Mouse (Mus musculus): ENCODE data around the gene Psmd10. TPM values are rescaled to one million over a fixed set of nuclear protein-coding genes. Genes with fewer than 3 reads are reported as not detected.

The Psmd10 gene
- total and polyA plus RNA-seq, 3 experiments, result 5.1 to 13.8 (median 12.5) TPM

DNA sequence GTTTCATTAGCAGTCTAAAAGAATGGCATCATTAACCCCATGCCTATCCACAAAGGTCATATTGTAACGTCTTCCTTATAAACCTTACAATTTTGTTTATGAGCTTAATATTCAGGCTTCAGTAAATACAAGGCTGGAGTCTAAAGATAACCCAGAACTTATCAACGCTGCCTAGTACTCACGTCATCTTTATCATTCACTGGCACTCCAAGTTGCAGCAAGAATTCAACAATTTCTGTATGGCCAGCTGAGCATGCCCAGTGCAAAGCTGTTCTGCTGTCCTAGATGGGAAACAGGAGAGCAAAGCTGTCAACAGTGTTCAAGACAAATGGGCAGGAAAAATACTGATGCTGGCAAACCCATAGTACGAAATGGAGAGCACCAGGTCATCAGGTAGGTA lies 2.9 kb downstream of the Psmd10 start:
- 84% methylated on average over 4 of the region's 4 CpGs for WGBS
- Histone ChIP-seq H3K4me1 (ENCODE audit: control insufficient read depth, insufficient read depth, low read length) (no peaks in the 10 kb centered on the region), H3K27ac (no peak overlapping the region), H3K36me3 (ENCODE audit: control insufficient read depth, insufficient read depth, low read length) (no peaks in the 10 kb centered on the region), H3K9ac (ENCODE audit: low read depth, low read length) (no peak overlapping the region), H3K79me2 (replicated peaks; ENCODE audit: control insufficient read depth, insufficient read depth, low read length) (no peaks in the 10 kb centered on the region), H3K27me3 (ENCODE audit: control insufficient read depth, insufficient read depth, low read length) (no peaks in the 10 kb centered on the region), H3K4me3 (no peak overlapping the region)
- no peak for TF ChIP-seq CTCF (IDR thresholded peaks at IDR 0.05)
- TF ChIP-seq POLR2A (IDR thresholded peaks at IDR 0.05; ENCODE audit: insufficient read depth, low read depth, low read length), result no peak
- TF ChIP-seq EP300 (IDR thresholded peaks at IDR 0.05; ENCODE audit: insufficient read depth, low read depth, low read length), result no peak
- no peak for DNase-seq
- intact Hi-C loops (cut with DNase I), result no loop called here

DNA sequence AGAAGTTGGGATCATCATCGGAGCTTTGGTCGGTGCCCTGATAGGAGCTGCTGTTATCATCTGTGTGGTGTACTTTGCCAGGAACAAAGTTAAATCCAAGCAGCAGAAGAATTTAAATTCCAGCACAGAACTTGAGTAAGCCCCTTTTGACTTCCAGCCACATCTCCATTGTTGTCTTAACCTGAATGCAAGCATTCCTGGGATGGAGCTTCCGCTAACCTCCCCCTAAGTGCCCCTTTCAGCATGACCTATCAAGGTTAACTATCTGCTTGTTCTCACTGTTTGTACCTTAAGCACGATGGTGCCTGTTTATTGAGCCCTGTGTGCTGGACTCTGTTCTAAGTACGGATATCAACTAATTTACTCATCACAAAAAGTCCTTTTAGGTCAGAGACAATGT lies 20.3 kb downstream of the Psmd10 start:
- intact Hi-C loops (cut with DNase I), result no loop called here
- Histone ChIP-seq H3K9ac (ENCODE audit: low read depth, low read length) (no peak overlapping the region), H3K4me3 (no peak overlapping the region), H3K79me2 (replicated peaks; ENCODE audit: control insufficient read depth, insufficient read depth, low read length) (no peaks in the 10 kb centered on the region), H3K4me1 (ENCODE audit: control insufficient read depth, insufficient read depth, low read length) (no peaks in the 10 kb centered on the region), H3K36me3 (ENCODE audit: control insufficient read depth, insufficient read depth, low read length) (no peaks in the 10 kb centered on the region), H3K27me3 (ENCODE audit: control insufficient read depth, insufficient read depth, low read length) (no peaks in the 10 kb centered on the region), H3K27ac (no peak overlapping the region)
- TF ChIP-seq CTCF (IDR thresholded peaks at IDR 0.05) (no peak), POLR2A (IDR thresholded peaks at IDR 0.05; ENCODE audit: insufficient read depth, low read depth, low read length) (no peak), EP300 (IDR thresholded peaks at IDR 0.05; ENCODE audit: insufficient read depth, low read depth, low read length) (no peak)
- WGBS, result 47% methylated on average over 5 of the region's 5 CpGs
- no peak for DNase-seq

DNA sequence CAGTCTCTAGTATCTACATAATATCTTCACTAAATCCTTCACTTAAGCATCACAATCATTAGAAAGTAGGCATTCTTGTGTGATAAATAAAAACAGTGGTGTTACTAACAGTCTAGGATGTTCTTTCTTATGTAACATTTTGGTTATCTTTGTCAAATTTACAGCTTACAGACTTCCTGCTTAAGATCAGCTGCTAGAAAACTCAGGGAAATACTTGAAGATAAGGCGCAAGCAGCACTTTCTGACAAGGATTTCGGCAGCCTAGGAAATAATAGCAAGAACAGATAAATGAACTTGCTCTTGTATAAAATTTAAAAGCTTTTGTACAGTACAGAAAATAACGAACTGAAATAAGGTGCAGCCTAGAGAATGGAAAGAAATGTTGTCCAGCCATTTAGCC lies 23.3 kb downstream of the Psmd10 start:
- Histone ChIP-seq H3K27ac (no peak overlapping the region), H3K9ac (ENCODE audit: low read depth, low read length) (no peak overlapping the region), H3K36me3 (ENCODE audit: control insufficient read depth, insufficient read depth, low read length) (no peaks in the 10 kb centered on the region), H3K27me3 (ENCODE audit: control insufficient read depth, insufficient read depth, low read length) (no peaks in the 10 kb centered on the region), H3K79me2 (replicated peaks; ENCODE audit: control insufficient read depth, insufficient read depth, low read length) (no peaks in the 10 kb centered on the region), H3K4me3 (no peak overlapping the region), H3K4me1 (ENCODE audit: control insufficient read depth, insufficient read depth, low read length) (no peaks in the 10 kb centered on the region)
- no peak for TF ChIP-seq CTCF (IDR thresholded peaks at IDR 0.05)
- no peak for TF ChIP-seq POLR2A (IDR thresholded peaks at IDR 0.05; ENCODE audit: insufficient read depth, low read depth, low read length)
- no peak for TF ChIP-seq EP300 (IDR thresholded peaks at IDR 0.05; ENCODE audit: insufficient read depth, low read depth, low read length)
- intact Hi-C loops (cut with DNase I), result no loop called here
- no peak for DNase-seq
- WGBS, result 39% methylated on average over 3 of the region's 3 CpGs

GRCm38 (mm10) chrX:140932066-140932465 lies 24.5 kb downstream of the Psmd10 start:
- Histone ChIP-seq H3K4me3 (no peak overlapping the region), H3K4me1 (ENCODE audit: control insufficient read depth, insufficient read depth, low read length) (no peaks in the 10 kb centered on the region), H3K79me2 (replicated peaks; ENCODE audit: control insufficient read depth, insufficient read depth, low read length) (no peaks in the 10 kb centered on the region), H3K9ac (ENCODE audit: low read depth, low read length) (no peak overlapping the region), H3K27ac (no peak overlapping the region), H3K36me3 (ENCODE audit: control insufficient read depth, insufficient read depth, low read length) (no peaks in the 10 kb centered on the region), H3K27me3 (ENCODE audit: control insufficient read depth, insufficient read depth, low read length) (no peaks in the 10 kb centered on the region)
- DNase-seq, result no peak
- intact Hi-C loops (cut with DNase I), result no loop called here
- WGBS, result 60% methylated on average over 3 of the region's 3 CpGs
- TF ChIP-seq CTCF (IDR thresholded peaks at IDR 0.05) (peak; percentile 53), POLR2A (IDR thresholded peaks at IDR 0.05; ENCODE audit: insufficient read depth, low read depth, low read length) (no peak), EP300 (IDR thresholded peaks at IDR 0.05; ENCODE audit: insufficient read depth, low read depth, low read length) (no peak)

DNA sequence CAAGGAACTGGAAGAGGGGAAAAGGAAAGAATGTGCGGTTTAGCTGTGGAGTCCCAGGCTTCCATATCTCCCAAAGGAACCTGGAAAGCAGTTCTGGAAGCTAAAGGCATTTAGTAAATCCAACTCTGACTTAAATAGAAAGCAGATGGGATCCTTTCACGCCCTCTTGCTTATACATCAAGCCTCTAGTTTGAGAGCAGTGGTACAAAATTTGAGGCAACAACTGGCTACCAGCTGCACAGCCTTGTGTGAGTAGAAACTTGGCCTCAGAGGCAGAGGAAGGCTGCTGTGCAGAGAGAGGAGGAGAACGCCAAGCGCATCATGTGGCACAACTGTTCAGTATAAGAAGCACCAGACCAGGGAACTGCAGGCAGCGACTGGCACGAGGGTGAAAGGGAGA lies 35.2 kb downstream of the Psmd10 start:
- Histone ChIP-seq H3K27me3 (ENCODE audit: control insufficient read depth, insufficient read depth, low read length) (no peaks in the 10 kb centered on the region), H3K79me2 (replicated peaks; ENCODE audit: control insufficient read depth, insufficient read depth, low read length) (no peaks in the 10 kb centered on the region), H3K27ac (no peak overlapping the region), H3K9ac (ENCODE audit: low read depth, low read length) (no peak overlapping the region), H3K36me3 (ENCODE audit: control insufficient read depth, insufficient read depth, low read length) (no peaks in the 10 kb centered on the region), H3K4me3 (no peak overlapping the region), H3K4me1 (ENCODE audit: control insufficient read depth, insufficient read depth, low read length) (no peaks in the 10 kb centered on the region; the same call in 1 of the 2 replicates)
- 74% methylated on average over 6 of the region's 6 CpGs for WGBS
- intact Hi-C loops (cut with DNase I), result no loop called here
- TF ChIP-seq EP300 (IDR thresholded peaks at IDR 0.05; ENCODE audit: insufficient read depth, low read depth, low read length), result no peak
- TF ChIP-seq CTCF (IDR thresholded peaks at IDR 0.05), result no peak
- TF ChIP-seq POLR2A (IDR thresholded peaks at IDR 0.05; ENCODE audit: insufficient read depth, low read depth, low read length), result no peak
- DNase-seq, result no peak

- no peak for DNase-seq
- Histone ChIP-seq H3K27me3 (ENCODE audit: control insufficient read depth, insufficient read depth, low read length) (no peaks in the 10 kb centered on the region), H3K79me2 (replicated peaks; ENCODE audit: control insufficient read depth, insufficient read depth, low read length) (no peaks in the 10 kb centered on the region), H3K4me1 (ENCODE audit: control insufficient read depth, insufficient read depth, low read length) (no peaks in the 10 kb centered on the region), H3K9ac (ENCODE audit: low read depth, low read length) (no peak within 1 kb of the TSS), H3K4me3 (no peak within 1 kb of the TSS), H3K36me3 (ENCODE audit: control insufficient read depth, insufficient read depth, low read length) (no peaks in the 10 kb centered on the region), H3K27ac (no peak within 1 kb of the TSS)
- intact Hi-C loops (cut with DNase I), result no loop called here
- TF ChIP-seq CTCF (IDR thresholded peaks at IDR 0.05), result no peak
- no peak for TF ChIP-seq EP300 (IDR thresholded peaks at IDR 0.05; ENCODE audit: insufficient read depth, low read depth, low read length)
- no peak for TF ChIP-seq POLR2A (IDR thresholded peaks at IDR 0.05; ENCODE audit: insufficient read depth, low read depth, low read length)
- 72% methylated on average over 7 of the region's 7 CpGs for WGBS
Measured at GRCm38 (mm10) chrX:140907360-140907759, 49.2 kb downstream of the Psmd10 start, which contains the start of gene Vsig1. TSS of gene Vsig1 (plus strand) at chrX:140907608.
